Mouse (Mus musculus) lung, embryonic 16.5 days (tissue): Measurements from ENCODE around the gene Pfkfb4. TPM values are rescaled to one million over a fixed set of nuclear protein-coding genes. Genes with fewer than 3 reads are reported as not detected.

ENCODE experiments used
- ATAC-seq: fragments of 200-750 bp; cut with Nextera tagmentation; 2 replicates; pipeline ENCODE4 v1.8.0; 2017; ENCODE audit warnings: low read depth, mild to moderate bottlenecking, moderate library complexity
- H3K27ac ChIP-seq: fragments of 300-500 bp; sonication (generic); 2 replicates; pipeline ENCODE4 v1.5.1; 2014; ENCODE audit warnings: mild to moderate bottlenecking, control low read depth, low read length
- H3K27me3 ChIP-seq: fragments of 300-500 bp; sonication (generic); 2 replicates; pipeline ENCODE4 v1.6.1; 2014; ENCODE audit warnings: low read depth, low read length, mixed read lengths; ENCODE audit not compliant: control insufficient read depth, insufficient read depth
- H3K36me3 ChIP-seq: fragments of 300-500 bp; sonication (generic); 2 replicates; pipeline ENCODE4 v1.6.1; 2014; ENCODE audit warnings: low read length; ENCODE audit not compliant: control insufficient read depth, insufficient read depth
- H3K4me1 ChIP-seq: fragments of 300-500 bp; sonication (generic); replicated peaks from 2 replicates; pipeline ENCODE4 v1.6.1; 2014; ENCODE audit warnings: low read length, mixed read lengths; ENCODE audit not compliant: control insufficient read depth, insufficient read depth
- H3K4me2 ChIP-seq: fragments of 300-500 bp; sonication (generic); 2 replicates; pipeline ENCODE4 v1.6.1; 2014; ENCODE audit warnings: low read depth, low read length, control low read depth
- H3K4me3 ChIP-seq: fragments of 300-500 bp; sonication (generic); 2 replicates; pipeline ENCODE4 v1.5.1; 2014; ENCODE audit warnings: mild to moderate bottlenecking, low read length, control low read depth
- H3K9ac ChIP-seq: fragments of 300-500 bp; sonication (generic); 2 replicates; pipeline ENCODE4 v1.6.1; 2014; ENCODE audit warnings: low read length, control low read depth
- H3K9me3 ChIP-seq: fragments of 300-500 bp; sonication (generic); 2 replicates; pipeline ENCODE4 v1.6.1; 2016; ENCODE audit warnings: low read length; ENCODE audit not compliant: control insufficient read depth
- WGBS: fragments of 180-500 bp; shearing (Covaris S2); extraction: QIAGEN DNeasy Blood & Tissue Kit; methylation state at CpG from one replicate; pipeline ENCODE4 v1.1.7; 2014; 5-methylcytosine and 5-hydroxymethylcytosine counted together
- polyA plus RNA-seq: library from polyadenylated mRNA; unstranded; fragments of >200 nt; fragmentation: Nextera tagmentation; extraction: Ambion mirVana; gene quantifications from 2 replicates; pipeline ENCODE4 v1.2.1, GENCODE M21; 2015

Gene Pfkfb4
- polyA plus RNA-seq, 1 experiment from 2014 or later, result 11.9 TPM

DNA sequence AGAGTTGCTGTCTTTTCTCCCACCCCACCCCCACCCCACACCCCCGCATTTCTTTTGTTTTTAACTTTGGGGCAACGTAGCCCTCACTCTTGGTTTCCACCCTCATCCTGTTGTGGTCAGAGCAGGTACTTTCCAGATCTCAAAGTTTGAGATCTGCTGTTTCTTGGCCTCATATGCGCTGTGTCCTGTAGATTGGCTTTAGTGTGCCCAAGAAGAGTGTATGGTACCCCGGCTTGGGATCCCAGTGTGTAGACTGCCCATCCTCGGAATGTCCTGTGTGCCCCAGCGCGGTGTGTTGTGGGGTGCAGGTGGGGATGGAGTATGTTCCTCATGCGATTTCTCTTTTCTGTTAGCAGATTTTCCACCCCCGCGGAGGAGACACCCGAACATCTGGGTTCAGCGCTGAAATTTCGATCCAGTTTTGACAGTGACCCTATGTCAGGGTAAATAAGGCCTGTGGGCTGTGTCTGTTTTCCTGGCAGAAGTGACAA, 59.5 kb downstream of the Pfkfb4 start:
- H3K27me3 ChIP-seq, result no peaks in the 10 kb centered on the region
- WGBS, result 85% methylated on average over 13 of the region's 13 CpGs
- H3K9me3 ChIP-seq, result no peaks in the 10 kb centered on the region
- H3K9ac ChIP-seq, result no peak overlapping the region
- peaks cover 3% of the 10 kb centered on the region; the same call in 1 of the 2 replicates for H3K36me3 ChIP-seq
- no peak overlapping the region for H3K4me3 ChIP-seq
- no peak overlapping the region for H3K27ac ChIP-seq
- H3K4me1 ChIP-seq, result peaks cover 9% of the 10 kb centered on the region
- ATAC-seq, result no peak
- no peak overlapping the region for H3K4me2 ChIP-seq

GRCm38 (mm10) chr9:109051651-109052489, 60.3 kb downstream of the Pfkfb4 start:
- H3K27me3 ChIP-seq, result no peaks in the 10 kb centered on the region
- no peak overlapping the region for H3K4me2 ChIP-seq
- H3K27ac ChIP-seq, result no peak overlapping the region

DNA sequence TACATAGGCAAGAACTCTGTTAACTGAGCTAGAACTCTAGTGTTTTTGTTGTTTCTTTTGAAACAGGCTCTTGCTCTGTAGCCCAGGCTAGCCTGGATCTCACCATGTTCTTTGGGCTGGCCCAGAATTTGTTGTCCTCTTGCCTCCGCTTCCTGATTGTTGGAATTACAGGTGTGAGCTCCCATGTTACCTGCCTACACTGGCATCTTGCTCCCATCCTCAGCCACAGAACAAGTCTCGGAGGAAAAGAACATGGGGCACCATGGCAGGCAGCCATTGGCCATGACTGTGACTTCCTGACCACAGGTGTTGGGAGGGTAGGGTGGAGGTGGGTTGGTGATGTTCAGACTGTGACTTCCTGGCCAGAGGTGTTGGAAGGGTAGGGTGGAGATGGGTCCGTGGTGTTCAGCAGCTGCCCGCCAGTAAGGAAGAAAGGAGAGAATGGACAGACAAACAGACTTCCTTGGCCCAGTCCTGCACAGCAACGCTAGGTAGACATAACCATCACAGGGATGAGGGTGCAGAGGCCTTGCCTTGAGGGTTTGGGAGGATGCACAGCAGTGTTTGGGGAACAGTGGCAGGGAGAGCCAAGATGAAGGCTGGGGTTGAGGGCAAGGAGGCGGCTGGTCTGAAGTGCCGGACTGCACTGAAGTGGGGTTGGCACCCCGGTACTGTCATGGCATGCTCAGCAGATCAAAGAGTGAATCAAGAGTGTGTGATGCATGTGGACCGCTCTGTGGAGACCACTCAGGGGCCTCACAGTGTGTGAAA, 61.1 kb downstream of the Pfkfb4 start:
- WGBS, result 85% methylated on average over 9 of the region's 9 CpGs
- Histone ChIP-seq H3K4me3 (no peak overlapping the region), H3K27ac (no peak overlapping the region)

More at GRCm38 (mm10) chr9:109051651-109052489, 60.3 kb downstream of the Pfkfb4 start:
- Histone ChIP-seq H3K4me1 (peaks cover 9% of the 10 kb centered on the region), H3K9me3 (no peaks in the 10 kb centered on the region), H3K36me3 (peaks cover 9% of the 10 kb centered on the region), H3K4me3 (no peak overlapping the region), H3K9ac (no peak overlapping the region)
- no peak for ATAC-seq
- 81% methylated on average over 10 of the region's 10 CpGs for WGBS

GRCm38 (mm10) chr9:109053366-109053765, 61.8 kb downstream of the Pfkfb4 start:
- Histone ChIP-seq H3K36me3 (peaks cover 22% of the 10 kb centered on the region), H3K4me3 (no peak overlapping the region), H3K9ac (no peak overlapping the region), H3K4me1 (peaks cover 9% of the 10 kb centered on the region), H3K27ac (no peak overlapping the region), H3K9me3 (no peaks in the 10 kb centered on the region), H3K27me3 (no peaks in the 10 kb centered on the region), H3K4me2 (no peak overlapping the region)
- 85% methylated on average over 3 of the region's 3 CpGs for WGBS
- no peak for ATAC-seq

More for the DNA sequence above, 61.1 kb downstream of the Pfkfb4 start:
- no peak overlapping the region for H3K9ac ChIP-seq
- no peaks in the 10 kb centered on the region for H3K27me3 ChIP-seq
- no peak for ATAC-seq
- peaks cover 16% of the 10 kb centered on the region for H3K36me3 ChIP-seq
- H3K9me3 ChIP-seq, result no peaks in the 10 kb centered on the region
- H3K4me1 ChIP-seq, result peaks cover 9% of the 10 kb centered on the region
- no peak overlapping the region for H3K4me2 ChIP-seq

DNA sequence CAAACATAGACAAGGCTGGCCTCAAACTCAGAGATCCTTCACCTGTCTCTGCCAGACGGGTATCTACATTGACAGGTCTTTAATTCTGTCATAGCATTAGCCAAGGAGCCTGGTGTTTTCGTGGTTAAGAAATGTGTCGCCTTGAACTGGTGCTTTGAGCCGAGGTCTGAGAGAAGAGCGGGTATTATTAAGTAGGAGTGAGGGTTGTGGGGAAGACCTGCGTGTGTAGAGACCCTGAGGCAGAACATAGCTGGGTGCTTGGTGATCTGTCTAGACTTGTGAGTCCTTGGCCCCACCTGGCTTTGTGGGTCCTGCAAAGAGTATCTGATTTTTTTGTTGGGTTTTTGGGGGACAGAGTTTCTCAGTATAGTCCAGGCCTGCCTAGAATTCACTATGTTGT, 62.3 kb downstream of the Pfkfb4 start:
- H3K4me1 ChIP-seq, result peaks cover 12% of the 10 kb centered on the region
- peaks cover 24% of the 10 kb centered on the region for H3K36me3 ChIP-seq
- H3K4me2 ChIP-seq, result no peak overlapping the region
- no peaks in the 10 kb centered on the region for H3K9me3 ChIP-seq
- H3K27ac ChIP-seq, result no peak overlapping the region
- H3K9ac ChIP-seq, result no peak overlapping the region
- H3K4me3 ChIP-seq, result no peak overlapping the region
- H3K27me3 ChIP-seq, result no peaks in the 10 kb centered on the region
- 68% methylated on average over 6 of the region's 6 CpGs for WGBS
- no peak for ATAC-seq

- Histone ChIP-seq H3K9ac (peak overlapping the region; percentile 51), H3K27me3 (no peaks in the 10 kb centered on the region)
Observed at GRCm38 (mm10) chr9:109054712-109055111, 63.1 kb downstream of the Pfkfb4 start.

DNA sequence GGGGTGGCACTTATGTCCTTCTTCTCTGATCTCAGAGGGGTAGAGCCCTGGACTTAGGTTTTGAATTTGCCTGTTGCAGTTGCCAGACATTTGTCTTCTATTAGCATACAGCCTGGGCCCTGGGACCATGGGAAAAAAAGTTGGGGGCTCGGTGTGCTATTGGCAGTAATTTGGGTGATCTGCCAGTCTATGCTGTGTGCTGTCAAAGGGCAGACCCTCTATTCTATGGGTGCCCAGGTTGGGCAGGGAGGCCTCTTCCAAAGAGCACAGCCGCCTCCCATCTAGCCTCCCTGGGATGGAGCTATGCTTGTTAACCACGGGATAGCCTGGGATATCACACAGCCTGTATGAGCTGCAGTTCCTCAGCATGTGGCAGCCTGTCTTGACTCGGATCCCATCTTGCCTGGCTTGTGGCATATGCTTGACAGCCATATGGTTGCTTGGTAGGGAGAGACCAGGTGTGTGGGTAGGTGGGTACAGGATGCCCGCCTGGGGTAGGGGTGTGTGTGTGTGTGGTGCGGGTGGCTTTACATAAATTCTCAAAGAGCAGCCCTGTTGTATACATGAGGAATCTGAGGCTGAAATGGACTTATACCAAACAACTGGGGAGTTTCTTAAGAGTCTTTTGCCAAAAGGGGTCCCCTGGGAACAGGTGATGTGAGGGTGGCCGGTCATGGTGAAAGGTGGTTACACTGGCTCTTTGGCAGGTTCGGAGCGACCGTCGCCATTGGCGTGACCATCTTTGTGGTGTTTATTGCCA, 63.9 kb downstream of the Pfkfb4 start:
- H3K9me3 ChIP-seq, result no peaks in the 10 kb centered on the region
- peak overlapping the region; percentile 38 for H3K4me3 ChIP-seq
- H3K27ac ChIP-seq, result peak overlapping the region; percentile 62; the same call in 1 of the 2 replicates
- peaks cover 24% of the 10 kb centered on the region for H3K36me3 ChIP-seq
- peak overlapping the region; percentile 44 for H3K4me2 ChIP-seq
- H3K4me1 ChIP-seq, result peaks cover 14% of the 10 kb centered on the region
- no peak for ATAC-seq
- 87% methylated on average over 12 of the region's 12 CpGs for WGBS
- no peaks in the 10 kb centered on the region for H3K27me3 ChIP-seq
- peak overlapping the region; percentile 51 for H3K9ac ChIP-seq

More at GRCm38 (mm10) chr9:109054712-109055111, 63.1 kb downstream of the Pfkfb4 start:
- 6% methylated on average over 7 of the region's 7 CpGs for WGBS
- H3K27ac ChIP-seq, result peak overlapping the region; percentile 62
- peaks cover 24% of the 10 kb centered on the region for H3K36me3 ChIP-seq
- H3K4me3 ChIP-seq, result peak overlapping the region; percentile 38
- H3K4me2 ChIP-seq, result peak overlapping the region; percentile 44
- H3K4me1 ChIP-seq, result peaks cover 14% of the 10 kb centered on the region
- ATAC-seq, result peak; percentile 75
- H3K9me3 ChIP-seq, result no peaks in the 10 kb centered on the region

DNA sequence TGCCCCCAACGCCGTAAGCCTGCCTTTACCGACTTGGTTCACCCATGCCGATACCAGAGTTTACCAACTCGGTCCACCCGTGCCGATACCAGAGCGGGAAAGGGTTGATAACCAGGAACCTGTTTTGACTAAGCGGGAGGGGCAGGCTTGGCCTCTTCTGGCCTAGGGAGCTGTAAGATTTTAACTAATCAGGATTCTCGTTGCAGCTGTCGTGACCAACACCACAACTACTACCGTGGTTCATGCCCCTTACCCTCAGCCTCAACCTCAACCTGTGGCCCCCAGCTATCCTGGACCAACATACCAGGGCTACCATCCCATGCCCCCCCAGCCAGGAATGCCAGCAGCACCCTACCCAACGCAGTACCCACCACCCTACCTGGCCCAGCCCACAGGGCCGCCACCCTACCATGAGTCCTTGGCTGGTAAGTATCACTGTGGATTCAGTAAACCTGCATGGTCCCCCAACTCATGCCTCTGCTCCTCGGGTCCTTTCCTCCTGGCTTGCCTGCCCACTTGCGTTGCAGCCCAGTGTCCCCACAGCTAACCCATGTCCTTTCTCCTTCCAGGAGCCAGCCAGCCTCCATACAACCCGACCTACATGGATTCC, 64.6 kb downstream of the Pfkfb4 start:
- WGBS, result 89% methylated on average over 17 of the region's 17 CpGs
- Histone ChIP-seq H3K9ac (no peak overlapping the region), H3K9me3 (no peaks in the 10 kb centered on the region), H3K4me1 (peaks cover 14% of the 10 kb centered on the region), H3K27ac (no peak overlapping the region), H3K36me3 (peaks cover 26% of the 10 kb centered on the region), H3K4me3 (no peak overlapping the region), H3K27me3 (no peaks in the 10 kb centered on the region), H3K4me2 (no peak overlapping the region)
- no peak for ATAC-seq
